Mouse (Mus musculus): ENCODE data around the gene Fxyd5. TPM values are rescaled to one million over a fixed set of nuclear protein-coding genes. Genes with fewer than 3 reads are reported as not detected.

The Fxyd5 gene
- total RNA-seq, 2 experiments from 2014 or later = 35.9 to 36.5 TPM

DNA sequence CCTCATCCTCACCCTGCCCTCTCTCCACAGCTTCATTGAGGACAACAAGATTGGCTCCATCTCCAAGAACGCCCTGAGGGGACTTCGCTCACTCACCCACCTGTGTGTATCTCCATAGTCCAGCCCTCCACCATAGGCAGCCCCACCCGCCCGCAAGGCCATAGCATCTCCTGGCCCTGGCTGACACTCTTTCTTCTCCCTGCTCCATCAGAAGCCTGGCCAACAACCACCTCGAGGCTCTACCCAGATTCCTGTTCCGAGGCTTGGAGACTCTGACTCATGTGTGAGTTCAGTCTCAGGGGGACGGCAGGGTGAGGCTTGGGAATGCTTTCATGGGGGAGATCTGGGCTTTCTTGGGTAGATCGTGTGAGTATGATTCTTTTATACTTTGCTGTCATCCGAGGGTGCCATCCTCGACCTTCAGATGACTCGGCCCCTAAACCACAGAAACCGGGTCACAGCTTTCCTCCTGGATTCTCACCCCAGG is 20.8 kb upstream of the Fxyd5 start:
- no peak for DNase-seq (ENCODE audit: low spot score in 2 of 2)

DNA sequence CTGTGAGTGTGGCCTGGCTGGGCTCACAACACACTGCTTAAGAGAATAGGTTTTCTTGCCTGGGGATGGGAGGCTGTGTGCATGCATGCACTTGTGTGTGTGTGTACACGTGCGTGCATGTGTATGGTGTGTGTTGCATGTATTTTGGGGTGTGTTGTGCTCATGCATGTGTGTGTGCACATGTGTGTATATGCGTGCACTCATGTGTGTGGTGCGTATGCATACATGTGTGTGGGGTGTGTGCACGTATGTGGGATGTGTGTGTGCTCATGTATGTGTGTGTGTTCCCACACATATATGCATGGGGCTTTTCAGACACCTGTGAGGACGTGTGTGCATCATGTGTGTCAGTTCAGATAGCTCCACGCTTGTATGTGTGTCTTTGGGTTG is 18.3 kb upstream of the Fxyd5 start:
- DNase-seq (ENCODE audit: low spot score in 2 of 2) = no peak

DNA sequence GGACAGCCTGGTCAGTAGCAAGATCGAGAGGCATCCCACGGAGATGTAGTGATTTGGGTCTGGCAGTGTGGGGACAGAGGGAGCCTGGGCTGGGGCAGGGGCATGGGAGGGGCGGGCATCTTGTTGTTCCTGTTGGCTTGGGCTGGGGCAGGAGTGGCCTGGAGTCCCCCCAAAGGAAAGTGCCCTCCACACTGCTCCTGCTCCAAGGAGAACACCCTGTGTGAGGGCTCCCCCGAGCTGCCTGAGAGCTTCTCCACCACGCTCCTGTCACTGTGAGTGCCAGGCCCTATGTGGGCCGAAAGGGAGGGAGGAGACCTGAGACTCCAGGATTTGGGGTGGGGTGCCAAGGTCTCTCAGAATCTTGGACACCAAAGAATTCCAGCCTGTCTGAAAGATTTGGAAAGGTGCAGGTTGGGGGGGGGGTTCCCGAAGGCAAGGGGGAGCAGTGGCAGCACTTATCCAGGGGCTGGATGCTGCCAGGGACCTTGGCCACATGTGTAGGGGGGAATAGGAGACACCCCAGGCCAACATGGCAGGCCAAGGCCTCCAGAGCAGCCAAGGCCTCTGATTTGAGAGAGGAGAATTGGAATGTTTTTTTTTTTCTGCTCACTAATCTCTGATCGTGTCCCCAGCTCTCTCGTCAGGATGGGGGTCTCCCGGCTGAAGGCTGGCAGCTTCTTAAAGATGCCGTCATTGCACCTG is 17.8 kb upstream of the Fxyd5 start:
- DNase-seq (ENCODE audit: low spot score in 2 of 2) = peak in 1 of 2 experiments; percentile 33

DNA sequence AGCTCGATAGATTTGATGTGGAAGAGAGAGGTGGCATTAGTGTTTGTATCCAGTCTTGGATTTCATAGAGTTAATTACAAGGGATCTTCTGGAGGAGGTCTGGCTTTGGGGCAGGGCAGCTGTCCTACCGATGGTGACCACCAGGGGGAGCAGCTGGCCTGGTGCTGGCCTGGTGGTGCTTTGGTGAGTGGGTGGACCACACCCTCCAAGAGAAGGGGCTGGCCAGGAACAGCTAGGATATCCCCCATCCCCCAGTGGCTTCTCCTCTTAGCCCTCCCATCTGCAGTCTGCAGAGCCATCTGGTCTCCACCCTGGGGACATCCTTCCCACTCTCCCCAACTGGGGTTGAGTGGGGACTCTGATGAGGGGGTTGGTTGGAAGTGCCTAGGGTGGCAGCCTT is 16.8 kb upstream of the Fxyd5 start, which contains the start of gene Lgi4:
Gene Lgi4 (plus strand): TSS at position 235 of the 400 bp plus-strand sequence.
- peak; percentile 89 to 93 for DNase-seq (ENCODE audit: low spot score in 2 of 2)

DNA sequence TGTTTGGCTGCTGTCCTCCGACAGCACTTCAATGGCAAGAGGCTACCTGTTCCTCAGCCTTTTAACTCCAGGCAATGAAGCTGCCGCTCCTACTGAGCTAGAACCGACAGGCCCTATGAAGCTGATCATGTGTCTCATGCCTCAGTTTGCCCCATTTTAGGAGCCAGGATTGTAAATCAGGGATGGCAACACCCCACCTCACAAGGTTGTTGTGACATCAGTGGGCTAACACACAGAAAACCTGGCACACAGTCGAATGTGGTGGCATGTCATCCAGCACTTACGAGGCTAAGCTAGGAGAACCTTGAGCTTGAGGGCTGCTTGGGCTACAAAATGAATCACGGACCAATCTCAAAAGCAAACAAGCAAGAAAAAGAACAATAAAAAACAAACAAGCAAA is 15.9 kb upstream of the Fxyd5 start:
- DNase-seq (ENCODE audit: low spot score in 2 of 2) = no peak

DNA sequence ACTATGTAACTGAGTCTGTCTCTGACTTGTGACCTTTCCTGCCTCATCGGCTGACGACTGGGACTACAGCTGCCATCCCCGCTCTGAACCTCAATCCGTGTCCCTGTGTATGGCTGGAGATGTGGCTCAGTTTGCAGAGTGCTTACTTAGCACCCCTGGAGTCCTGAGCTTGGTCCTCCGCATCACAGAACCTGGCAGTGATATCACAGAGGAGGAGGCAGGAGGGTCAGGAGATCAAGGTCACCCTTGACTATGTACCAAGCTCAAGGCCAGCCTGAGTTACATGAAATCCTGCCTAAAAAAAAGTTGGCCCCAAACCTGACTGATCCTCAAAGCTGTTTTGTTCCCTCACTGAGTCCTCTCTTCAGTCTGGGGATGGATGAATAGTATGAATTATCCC is 15.4 kb upstream of the Fxyd5 start:
- DNase-seq (ENCODE audit: low spot score in 2 of 2) = no peak

DNA sequence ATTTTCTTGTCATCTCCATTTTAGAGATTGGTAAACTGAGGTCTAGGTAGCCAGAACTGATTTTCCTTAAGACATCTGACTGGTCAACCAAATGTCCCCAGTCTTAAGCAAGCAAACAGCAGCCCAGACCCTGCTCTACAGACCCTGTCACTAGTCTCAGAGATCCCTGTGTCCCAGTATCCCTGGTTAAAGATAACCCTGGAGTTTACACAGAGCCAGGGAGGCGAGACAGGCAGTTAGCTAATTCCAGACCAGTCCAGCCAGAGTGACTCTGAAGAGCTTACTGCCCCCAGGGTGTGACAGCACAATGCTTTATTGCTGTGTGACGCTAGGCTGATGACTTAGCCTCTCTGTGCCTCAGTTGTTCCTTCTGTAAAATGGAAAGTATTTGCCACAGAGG is 14.8 kb upstream of the Fxyd5 start, which contains the start of gene Fxyd1:
Gene Fxyd1 (minus strand): TSS at position 129 of the 400 bp plus-strand sequence.
- no peak for DNase-seq (ENCODE audit: low spot score in 2 of 2)

DNA sequence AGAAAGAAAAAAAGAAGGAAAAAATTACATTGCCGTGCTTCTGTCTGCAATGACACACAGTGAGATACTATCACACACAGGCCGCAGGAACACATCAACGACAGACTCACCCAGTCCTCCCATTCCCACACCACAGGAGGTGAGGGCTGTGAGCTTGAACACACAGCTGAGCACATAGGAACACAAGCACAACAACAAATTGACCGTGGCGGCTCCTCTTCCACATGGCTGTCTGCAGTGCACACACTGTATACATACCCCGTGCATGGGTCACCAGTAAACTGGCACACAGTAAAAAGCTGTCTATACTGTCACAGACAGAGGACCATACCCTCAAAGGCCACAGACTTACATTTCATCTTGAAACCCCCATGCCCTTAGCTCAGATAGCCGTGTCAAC is 14.2 kb upstream of the Fxyd5 start:
- no peak for DNase-seq (ENCODE audit: low spot score in 2 of 2)

DNA sequence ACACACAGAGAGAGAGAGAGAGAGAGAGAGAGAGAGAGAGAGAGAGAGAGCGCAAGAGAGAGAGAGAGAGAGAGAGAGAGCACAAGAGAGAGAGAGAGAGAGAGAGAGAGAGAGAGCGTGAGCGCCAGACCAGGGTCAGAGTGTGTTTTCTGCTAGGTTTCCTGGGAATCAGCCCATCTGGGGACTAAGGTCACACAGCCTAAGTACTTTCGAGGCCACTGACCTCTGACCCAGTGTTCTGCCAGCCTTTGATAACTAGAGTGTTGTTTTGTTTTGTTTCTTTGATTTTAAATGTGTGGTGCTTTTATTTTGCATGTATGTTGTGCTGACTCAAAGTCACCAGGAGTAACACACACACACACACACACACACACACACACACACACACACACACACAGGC is 13.6 kb upstream of the Fxyd5 start:
- DNase-seq (ENCODE audit: low spot score in 2 of 2) = no peak

DNA sequence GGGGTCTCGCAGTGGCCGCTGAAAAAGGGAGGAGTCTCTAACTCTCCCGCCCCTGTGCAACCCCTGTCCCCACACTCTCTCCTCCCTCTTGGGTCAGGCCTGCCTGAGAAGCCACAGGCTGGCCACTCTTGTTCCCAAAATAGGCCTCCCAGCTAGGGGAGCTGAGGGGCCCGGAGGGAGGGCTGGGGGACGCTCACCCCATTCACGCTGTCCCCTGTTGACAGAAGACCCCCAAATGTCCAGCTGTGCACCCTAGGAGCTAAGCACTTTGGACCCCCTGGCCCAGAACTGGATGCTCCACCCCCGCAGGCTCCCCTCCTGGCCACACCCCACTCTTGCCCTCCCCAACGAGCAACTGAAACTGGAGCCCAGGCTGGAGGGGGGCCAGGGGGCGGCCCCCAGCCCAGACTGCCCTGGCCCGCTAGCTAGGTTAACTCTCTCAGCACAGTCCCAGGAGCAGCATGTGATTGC is 13.1 kb upstream of the Fxyd5 start:
- peak; percentile 68 to 74 for DNase-seq (ENCODE audit: low spot score in 2 of 2)

DNA sequence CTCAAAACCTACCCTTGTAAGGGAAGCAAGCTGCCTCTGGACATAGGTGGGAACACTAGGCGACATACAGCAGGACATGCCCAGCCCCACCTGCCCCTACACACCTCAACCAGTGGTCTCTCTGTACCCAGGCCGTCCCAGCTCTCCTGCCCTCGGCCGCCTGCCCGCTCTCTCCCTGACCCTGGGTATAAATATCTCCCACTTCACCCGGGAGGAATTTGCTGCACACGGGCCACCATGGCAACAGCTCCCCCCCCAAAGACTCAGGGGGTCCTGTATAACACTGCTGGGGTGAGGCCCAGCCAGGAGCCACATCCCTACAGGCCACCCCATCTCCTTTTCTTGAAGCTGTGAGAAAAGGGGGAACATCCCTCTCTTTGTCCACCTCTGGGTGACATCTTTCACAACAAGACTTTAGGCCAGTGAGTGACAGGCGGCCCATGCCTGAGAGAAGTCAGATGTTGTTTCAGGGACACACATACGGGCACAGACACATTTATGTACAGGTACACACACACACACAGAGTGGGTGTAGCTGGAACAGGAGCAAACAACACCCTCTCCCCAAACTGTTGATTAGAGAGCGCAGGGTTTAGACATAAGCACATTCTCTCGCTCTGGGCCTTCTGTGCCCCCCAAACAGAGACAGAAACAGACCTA is 12.5 kb upstream of the Fxyd5 start:
- no peak for DNase-seq (ENCODE audit: low spot score in 2 of 2)

DNA sequence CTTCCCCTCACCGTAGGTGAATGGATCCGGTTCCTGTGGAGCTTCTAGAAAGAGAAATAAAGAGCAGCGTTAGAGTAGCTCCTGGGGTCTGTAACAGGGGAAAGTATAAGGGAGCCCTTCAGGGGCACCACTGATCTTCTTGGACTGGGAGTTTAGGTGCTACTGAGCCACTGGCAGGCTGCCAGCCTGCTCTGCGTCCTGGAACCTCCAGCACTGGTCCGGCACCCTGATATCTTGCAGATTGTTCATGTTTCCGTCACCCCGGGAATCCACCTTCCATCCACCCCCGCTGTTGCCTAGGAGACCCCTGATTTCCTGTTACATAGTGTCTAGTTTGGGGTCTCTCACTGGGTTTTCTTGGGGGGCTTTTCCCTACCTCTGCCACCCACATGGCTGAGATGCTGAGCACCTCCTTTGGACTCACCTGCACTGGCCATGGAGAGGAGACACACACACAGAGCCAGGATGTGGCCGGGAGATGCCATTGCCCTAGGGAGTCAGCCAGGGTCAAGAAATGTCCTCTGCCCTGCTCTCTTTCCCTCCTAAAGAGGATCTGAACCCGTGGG is 11.7 kb upstream of the Fxyd5 start:
- no peak for DNase-seq (ENCODE audit: low spot score in 2 of 2)

DNA sequence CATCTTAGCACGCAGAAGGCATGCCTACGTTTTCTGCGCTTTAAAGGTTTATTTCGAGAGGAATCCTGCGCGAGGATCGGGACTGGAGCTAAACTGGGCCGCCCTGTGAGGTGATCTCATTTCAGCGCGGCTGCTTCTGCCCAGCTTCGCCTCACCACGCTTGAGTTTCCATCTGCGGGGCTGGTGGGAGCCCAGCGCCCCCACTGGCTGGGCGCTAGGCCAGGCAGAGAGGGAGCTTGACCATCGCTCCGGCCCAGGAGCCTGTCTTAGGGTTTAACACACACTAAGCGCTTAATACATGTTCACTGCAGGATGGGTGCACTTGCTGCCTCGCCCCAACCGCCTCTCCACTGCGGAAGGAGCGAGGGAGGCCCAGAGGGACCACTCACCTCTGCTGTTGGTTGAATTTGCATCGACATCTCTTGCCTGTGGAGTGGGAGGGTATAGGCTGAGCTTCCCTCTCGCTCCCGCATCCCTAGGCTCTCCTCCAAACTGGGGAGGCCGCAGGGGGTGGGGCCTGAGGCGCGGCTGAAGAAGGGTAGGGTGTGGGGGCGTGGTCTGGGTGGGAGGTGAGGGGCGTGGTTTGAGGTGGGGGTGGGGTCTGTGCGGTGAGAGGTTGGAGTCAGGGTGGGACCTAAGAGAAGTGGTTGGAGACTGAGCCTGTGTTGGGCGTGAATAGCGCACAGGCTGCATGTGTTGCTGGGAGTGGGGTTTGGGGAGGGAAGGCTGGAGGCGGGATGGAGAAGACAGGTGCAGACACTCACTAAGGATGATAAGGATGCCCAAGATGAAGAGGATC is 10.6 kb upstream of the Fxyd5 start:
- peak; percentile 60 to 73 for DNase-seq (ENCODE audit: low spot score in 2 of 2)

DNA sequence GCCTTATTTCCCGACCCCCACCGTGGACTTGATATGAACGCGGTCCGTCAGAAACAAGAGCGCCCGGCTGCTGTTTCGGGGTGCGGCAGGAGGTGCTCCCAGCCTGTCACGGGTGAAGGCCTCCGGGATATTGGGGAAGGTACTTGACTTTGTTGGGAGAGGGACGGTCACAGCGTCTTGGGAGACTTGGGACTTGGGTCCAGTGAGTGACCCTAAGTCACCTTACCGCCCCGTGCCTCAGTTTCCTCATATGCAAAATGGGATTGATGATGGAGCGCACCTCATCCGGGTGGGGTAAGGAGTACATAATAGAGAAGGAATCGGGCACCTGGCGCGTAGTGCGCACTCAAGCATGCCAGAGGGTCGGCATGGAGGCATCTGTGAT is 10.0 kb upstream of the Fxyd5 start:
- DNase-seq (ENCODE audit: low spot score in 2 of 2) = no peak

DNA sequence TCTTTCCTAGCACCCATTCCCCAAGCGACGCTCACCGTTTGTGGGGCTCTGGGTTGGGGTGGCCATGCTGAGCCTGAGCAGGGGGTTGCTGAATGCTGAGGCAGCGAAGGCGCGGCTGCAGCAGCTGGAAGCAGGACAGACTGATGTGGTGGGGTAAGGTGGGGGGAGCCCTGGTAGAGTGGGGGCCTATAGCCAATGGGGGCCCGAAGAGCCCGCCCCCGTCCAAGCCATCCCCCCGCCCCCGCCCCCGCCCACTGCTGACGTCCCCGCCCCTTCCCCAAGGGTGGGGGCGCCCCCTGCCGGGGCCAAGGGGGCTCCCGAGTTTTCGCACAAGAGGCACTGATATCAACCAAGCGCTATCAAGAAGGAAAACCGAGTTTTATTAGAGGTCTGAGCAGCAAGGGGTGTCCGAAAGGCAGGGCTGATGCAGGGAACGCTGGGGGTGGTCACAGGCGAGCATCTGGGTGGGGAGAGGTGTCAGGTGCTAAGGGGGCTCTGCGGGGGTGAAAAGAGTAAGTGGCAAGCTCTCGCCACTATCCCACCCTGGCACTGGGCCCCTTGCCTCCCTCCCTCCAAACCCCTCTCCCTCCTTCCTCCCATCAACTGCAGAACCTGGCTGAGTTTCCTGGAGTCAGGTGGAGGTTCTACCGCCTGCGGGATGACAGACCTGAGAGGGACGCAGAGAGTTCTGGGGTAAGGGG is 9.2 kb upstream of the Fxyd5 start, which contains the start of gene Fxyd7:
Gene Fxyd7 (minus strand): TSS at position 147 of the 701 bp plus-strand sequence.
- peak in 1 of 2 experiments; percentile 60 for DNase-seq (ENCODE audit: low spot score in 2 of 2)

DNA sequence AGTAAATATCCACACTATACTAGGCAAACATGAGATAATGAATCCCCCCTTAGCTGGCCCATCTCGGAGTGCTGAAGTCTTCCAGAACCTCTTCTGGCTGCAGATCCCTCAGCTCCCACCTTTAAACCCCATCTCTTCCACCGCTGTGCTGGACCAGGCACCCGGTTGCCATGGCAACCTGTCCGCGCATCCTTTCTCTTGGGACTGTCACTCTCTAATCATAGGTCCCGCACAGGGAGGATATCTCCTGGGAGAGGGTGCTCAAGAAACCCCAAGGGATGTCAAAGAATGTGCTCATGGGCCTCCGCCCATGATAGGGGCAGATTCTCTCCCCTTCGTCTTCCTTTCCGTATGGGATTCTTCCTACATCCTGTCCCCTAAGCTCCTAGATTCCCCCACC is 8.6 kb upstream of the Fxyd5 start:
- DNase-seq (ENCODE audit: low spot score in 2 of 2) = peak in 1 of 2 experiments; percentile 53

DNA sequence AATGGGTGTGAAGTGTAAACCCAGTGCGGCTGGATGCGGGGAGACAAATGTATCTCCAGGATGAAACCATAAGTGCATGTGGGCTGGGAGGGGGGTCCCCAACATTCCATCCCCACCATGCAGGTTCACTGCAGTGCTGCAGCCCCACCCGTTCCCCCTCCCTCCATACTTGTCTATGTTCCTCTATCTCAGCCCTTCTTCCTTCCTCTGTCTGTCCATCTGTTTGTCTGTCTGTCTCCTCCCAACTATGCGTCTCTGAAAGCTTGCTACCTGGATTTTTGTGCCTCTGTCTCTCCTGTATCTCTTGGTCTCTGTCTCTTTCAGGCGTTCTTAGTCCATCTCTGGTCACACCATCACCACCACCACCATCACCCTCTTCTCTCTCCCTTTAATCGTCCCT is 8.2 kb upstream of the Fxyd5 start:
- peak in 1 of 2 experiments; percentile 28 for DNase-seq (ENCODE audit: low spot score in 2 of 2)

DNA sequence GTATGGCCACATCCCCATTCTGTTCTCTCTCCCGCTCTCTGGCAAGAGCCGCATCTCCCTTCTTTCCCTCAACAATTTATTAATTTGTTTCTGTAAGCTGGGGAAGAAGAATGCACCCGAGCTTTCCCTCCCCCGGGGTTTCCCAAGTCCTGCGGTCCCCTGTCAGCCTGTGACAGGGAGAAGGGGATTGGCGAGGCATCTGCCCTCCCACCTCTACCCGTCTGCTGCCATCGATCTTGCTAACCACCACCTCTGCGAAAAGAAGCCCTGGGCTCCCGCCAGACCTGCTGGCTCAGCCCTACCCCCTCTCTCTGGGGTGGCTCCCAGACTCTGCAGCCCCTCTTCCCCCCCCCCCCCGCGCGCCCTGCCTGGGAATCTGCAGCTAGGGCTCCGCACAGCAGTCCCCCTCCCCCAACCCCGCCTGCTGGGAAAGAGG is 7.6 kb upstream of the Fxyd5 start:
- peak; percentile 64 to 73 for DNase-seq (ENCODE audit: low spot score in 2 of 2)

DNA sequence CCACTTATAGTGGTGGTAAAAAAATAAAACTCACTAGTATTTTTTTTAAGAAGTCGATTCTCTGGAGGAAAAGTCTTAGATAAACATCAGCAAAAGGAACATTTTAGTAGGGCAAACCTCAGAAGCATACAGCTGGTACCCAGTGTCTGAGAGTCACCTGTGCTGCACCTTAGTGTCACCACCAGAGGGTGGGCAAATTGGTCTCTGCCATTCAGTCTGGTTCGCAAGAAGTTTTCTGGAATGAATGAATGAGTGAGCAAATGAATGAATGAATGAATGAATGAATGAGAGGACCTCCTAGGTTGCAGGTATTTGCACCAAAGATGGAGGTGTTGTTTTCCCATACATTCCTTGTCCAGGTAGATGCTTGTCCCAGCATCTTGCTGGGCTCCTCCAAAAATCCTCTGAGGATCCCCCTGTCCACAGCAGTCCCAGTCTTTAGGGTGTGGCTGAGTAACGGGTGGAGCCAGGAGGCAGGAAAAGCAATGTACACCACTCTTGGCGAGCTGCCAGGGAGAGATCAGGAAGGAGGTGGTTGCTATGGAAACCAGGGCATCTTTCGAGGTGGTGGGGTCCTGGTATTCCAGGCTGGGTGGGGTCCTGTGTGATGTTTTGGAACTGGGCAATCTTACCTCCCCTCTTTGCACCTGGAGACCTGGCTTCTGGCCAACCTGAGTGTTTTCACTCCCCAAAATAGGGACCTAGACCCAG is 7.0 kb upstream of the Fxyd5 start:
- DNase-seq (ENCODE audit: low spot score in 2 of 2) = peak; percentile 35 to 59

Data from layer of hippocampus, postnatal 10 days (tissue).